Mouse (Mus musculus) heart, adult 2 months (tissue): Measurements from ENCODE around the gene Clhc1.

Source experiments
- CTCF ChIP-seq: fragments of 200-600 bp; IDR thresholded peaks from 2 replicates; pipeline ENCODE4 v1.8.1; 2022; ENCODE audit warnings: antibody characterized with exemption, mild to moderate bottlenecking, moderate library complexity
- EP300 ChIP-seq: fragments of 200-500 bp; IDR thresholded peaks from 2 replicates; pipeline ENCODE4 v1.6.1; 2011; ENCODE audit warnings: low read depth, low read length, control low read depth; ENCODE audit not compliant: insufficient read depth

GRCm38 (mm10) chr11:29547752-29548503 is at the start of gene Clhc1, which contains the start of gene Rps27a:
- TF ChIP-seq CTCF (peak; percentile 26; the same call in 1 of the 2 replicates), EP300 (no peak)
